Mouse (Mus musculus) midbrain, postnatal 0 days (tissue): ENCODE measurements at regions not wholly inside any gene's neighbourhood (a gene's known extent, or its start where the extent isn't known, plus 50 kb on each side); places are given as distances from the start of the nearest gene placed in this dataset.

Experiments used
- ATAC-seq: fragments of 200-750 bp; cut with Nextera tagmentation; 2 replicates; pipeline ENCODE4 v1.8.0; 2017; ENCODE audit warnings: moderate number of reproducible peaks, mild to moderate bottlenecking, moderate TSS enrichment, moderate library complexity; ENCODE audit not compliant: low FRiP score
- DNase-seq: peaks from one replicate; pipeline ENCODE4 v3.0.0-alpha.2; 2015; ENCODE audit warnings: low spot score
- H3K27ac ChIP-seq: fragments of 300-500 bp; sonication (generic); 2 replicates; pipeline ENCODE4 v1.5.1; 2014; ENCODE audit warnings: low read depth, mild to moderate bottlenecking, low read length, mixed read lengths
- H3K27me3 ChIP-seq: fragments of 300-500 bp; sonication (generic); 2 replicates; pipeline ENCODE4 v1.6.1; 2014; ENCODE audit warnings: low read length, control low read depth, mixed read lengths; ENCODE audit not compliant: insufficient read depth
- H3K36me3 ChIP-seq: fragments of 300-500 bp; sonication (generic); 2 replicates; pipeline ENCODE4 v1.6.1; 2014; ENCODE audit warnings: low read length, control low read depth, mixed read lengths; ENCODE audit not compliant: insufficient read depth
- H3K4me1 ChIP-seq: fragments of 300-500 bp; sonication (generic); 2 replicates; pipeline ENCODE4 v1.6.1; 2014; ENCODE audit warnings: mild to moderate bottlenecking, control low read depth, antibody characterized with exemption, low read length, mixed read lengths; ENCODE audit not compliant: insufficient read depth
- H3K4me2 ChIP-seq: fragments of 300-500 bp; sonication (generic); 2 replicates; pipeline ENCODE4 v1.6.1; 2014; ENCODE audit warnings: low read depth, mild to moderate bottlenecking, low read length, mixed read lengths; ENCODE audit not compliant: poor library complexity, severe bottlenecking
- H3K4me3 ChIP-seq: fragments of 300-500 bp; sonication (generic); 2 replicates; pipeline ENCODE4 v1.5.1; 2014; ENCODE audit warnings: low read depth, mild to moderate bottlenecking, low read length, moderate library complexity
- H3K9ac ChIP-seq: fragments of 300-500 bp; sonication (generic); replicated peaks from 2 replicates; pipeline ENCODE4 v1.6.1; 2014; ENCODE audit warnings: mild to moderate bottlenecking, low read length, moderate library complexity, mixed read lengths; ENCODE audit not compliant: poor library complexity, severe bottlenecking
- H3K9me3 ChIP-seq: fragments of 300-500 bp; sonication (generic); 2 replicates; pipeline ENCODE4 v1.6.1; 2016; ENCODE audit warnings: low read length, control low read depth
- CTCF ChIP-seq: IDR thresholded peaks from 2 replicates; pipeline ENCODE4 v1.5.1; 2016; ENCODE audit warnings: antibody characterized with exemption, mild to moderate bottlenecking
- WGBS: fragments of 180-500 bp; shearing (Covaris S2); extraction: QIAGEN DNeasy Blood & Tissue Kit; methylation state at CpG from one replicate; pipeline ENCODE4 v1.1.7; 2014; 5-methylcytosine and 5-hydroxymethylcytosine counted together

DNA sequence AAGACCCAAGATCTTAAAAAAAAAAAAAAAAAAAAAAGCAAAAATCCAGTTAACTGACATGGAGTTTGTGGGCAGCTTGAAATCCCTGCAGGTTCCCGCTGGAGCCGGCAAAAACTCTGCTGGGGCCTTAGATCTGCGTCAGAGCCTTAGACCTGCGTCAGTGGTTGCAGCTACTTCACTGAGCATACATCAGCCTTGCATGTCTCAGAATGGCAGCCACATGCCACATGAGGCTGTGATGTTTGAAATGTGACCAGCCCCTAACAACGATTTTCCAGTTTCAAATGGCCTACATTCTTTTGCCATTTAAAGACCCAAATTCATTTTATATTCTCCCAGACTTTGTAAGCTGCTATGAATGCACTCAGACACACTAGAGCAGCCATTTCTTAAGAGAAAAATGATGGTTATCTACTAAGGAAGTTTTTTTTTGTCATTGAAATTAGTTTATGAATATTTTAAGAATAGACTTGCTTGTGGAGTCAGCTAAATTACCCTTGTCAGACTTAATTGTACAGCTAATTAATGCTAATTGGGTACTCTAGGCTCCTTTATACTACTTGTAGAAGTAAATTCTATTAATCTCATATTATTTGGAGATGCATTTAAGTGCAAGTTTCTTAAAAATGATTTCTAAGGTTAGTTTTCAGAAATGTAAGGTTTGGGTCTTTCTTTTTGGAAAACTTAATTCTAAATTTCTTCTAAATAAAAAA lies 70.8 kb downstream of the Toporsl start:
- no peaks in the 10 kb centered on the region for H3K27me3 ChIP-seq
- H3K4me1 ChIP-seq, result no peaks in the 10 kb centered on the region
- DNase-seq (no peak), ATAC-seq (no peak)
- H3K9me3 ChIP-seq, result no peaks in the 10 kb centered on the region
- no peak for TF ChIP-seq CTCF
- WGBS, result 61% methylated on average over 5 of the region's 5 CpGs
- H3K27ac ChIP-seq, result no peak overlapping the region
- no peak overlapping the region for H3K4me3 ChIP-seq
- H3K9ac ChIP-seq, result no peak overlapping the region
- no peak overlapping the region for H3K4me2 ChIP-seq
- H3K36me3 ChIP-seq, result no peaks in the 10 kb centered on the region

DNA sequence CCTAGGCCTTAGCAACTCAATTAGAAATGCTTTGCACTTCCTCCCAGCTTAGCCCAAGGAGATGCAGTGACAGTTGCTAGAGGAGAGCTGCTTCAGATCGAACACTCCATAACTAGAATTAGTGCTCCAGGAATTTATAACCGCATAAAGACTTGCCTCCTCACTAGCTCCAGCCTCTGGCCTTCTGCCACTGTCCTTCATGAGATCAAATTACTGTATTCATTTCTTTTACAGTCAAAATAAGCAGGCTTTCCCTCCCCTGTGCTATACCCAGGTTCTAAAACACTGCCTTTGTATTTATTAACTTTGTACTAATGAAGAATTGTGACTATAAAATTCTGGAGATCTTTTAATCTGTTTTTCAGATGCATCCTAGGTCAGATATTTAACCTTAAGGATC lies 104.8 kb upstream of the Olfr275 start:
- no peak for DNase-seq
- H3K4me3 ChIP-seq, result no peak overlapping the region
- no peaks in the 10 kb centered on the region for H3K9me3 ChIP-seq
- no peak for ATAC-seq
- H3K4me2 ChIP-seq, result no peak overlapping the region
- 50% methylated on average over 2 of the region's 2 CpGs for WGBS
- H3K9ac ChIP-seq, result no peak overlapping the region
- TF ChIP-seq CTCF, result no peak
- no peaks in the 10 kb centered on the region for H3K4me1 ChIP-seq
- H3K27ac ChIP-seq, result no peak overlapping the region
- no peaks in the 10 kb centered on the region for H3K36me3 ChIP-seq
- H3K27me3 ChIP-seq, result no peaks in the 10 kb centered on the region

DNA sequence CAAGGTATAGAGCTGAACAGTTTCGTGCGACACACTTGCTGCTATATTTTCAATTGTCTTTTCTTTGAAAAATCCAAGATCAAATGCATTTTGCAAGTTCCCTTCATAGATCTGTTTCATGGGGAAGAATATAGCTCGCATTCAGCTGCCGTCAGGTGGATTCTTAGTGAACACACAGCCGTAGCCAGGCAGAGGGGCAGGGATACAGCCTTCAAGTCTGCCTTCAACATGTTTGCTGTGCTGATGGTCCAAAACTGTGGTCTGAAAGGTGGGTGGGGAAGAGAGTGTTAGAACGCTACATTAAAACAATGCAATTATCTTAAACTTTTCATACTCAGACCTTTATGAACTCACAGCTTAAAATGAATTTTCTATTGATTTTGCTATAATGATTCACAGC lies 88.2 kb upstream of the Olfr275 start:
- H3K36me3 ChIP-seq, result no peaks in the 10 kb centered on the region
- TF ChIP-seq CTCF, result no peak
- no peak overlapping the region for H3K4me2 ChIP-seq
- H3K4me3 ChIP-seq, result no peak overlapping the region
- DNase-seq (peak; percentile 30), ATAC-seq (no peak; the same call in 1 of the 2 replicates)
- H3K27me3 ChIP-seq, result no peaks in the 10 kb centered on the region
- H3K4me1 ChIP-seq, result no peaks in the 10 kb centered on the region
- WGBS, result 58% methylated on average over 6 of the region's 6 CpGs
- H3K9ac ChIP-seq, result no peak overlapping the region
- no peak overlapping the region for H3K27ac ChIP-seq
- H3K9me3 ChIP-seq, result no peaks in the 10 kb centered on the region

DNA sequence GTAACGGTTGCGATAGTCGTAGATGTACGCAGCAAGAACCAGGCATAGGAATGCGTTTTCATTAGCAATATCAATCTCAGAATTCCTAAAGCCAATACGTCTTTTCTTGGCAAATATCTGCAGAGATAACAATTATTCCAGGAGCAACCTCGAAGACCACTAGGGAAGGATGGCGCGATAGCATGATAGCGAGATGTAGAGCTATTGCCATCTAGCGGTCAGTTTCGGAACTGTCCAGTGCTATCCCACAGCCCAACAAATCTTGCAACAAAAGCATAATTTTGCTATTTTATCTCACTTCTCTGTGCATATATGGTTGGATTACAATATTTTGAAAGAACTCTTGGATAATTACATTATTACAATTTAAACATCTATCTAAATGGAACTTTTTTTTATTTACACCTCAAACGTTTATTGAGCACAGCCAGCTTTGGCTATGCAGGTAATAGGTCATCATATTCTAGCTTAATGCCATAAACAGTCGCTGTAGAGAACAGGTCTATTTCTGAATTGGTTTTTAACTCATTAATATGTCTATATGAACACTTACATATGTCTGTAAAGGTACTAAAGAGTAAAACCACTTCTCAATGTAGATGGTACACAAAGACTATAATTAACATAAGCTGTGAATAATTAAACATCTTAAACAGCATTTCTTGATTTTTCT lies 87.6 kb upstream of the Olfr275 start:
- H3K36me3 ChIP-seq, result no peaks in the 10 kb centered on the region
- H3K9me3 ChIP-seq, result no peaks in the 10 kb centered on the region
- H3K27me3 ChIP-seq, result no peaks in the 10 kb centered on the region
- no peak overlapping the region for H3K4me2 ChIP-seq
- H3K9ac ChIP-seq, result no peak overlapping the region
- ATAC-seq (peak; percentile 84), DNase-seq (peak; percentile 90)
- H3K4me1 ChIP-seq, result no peaks in the 10 kb centered on the region
- H3K4me3 ChIP-seq, result no peak overlapping the region
- peak; percentile 99 for TF ChIP-seq CTCF
- 21% methylated on average over 14 of the region's 14 CpGs for WGBS
- no peak overlapping the region for H3K27ac ChIP-seq

DNA sequence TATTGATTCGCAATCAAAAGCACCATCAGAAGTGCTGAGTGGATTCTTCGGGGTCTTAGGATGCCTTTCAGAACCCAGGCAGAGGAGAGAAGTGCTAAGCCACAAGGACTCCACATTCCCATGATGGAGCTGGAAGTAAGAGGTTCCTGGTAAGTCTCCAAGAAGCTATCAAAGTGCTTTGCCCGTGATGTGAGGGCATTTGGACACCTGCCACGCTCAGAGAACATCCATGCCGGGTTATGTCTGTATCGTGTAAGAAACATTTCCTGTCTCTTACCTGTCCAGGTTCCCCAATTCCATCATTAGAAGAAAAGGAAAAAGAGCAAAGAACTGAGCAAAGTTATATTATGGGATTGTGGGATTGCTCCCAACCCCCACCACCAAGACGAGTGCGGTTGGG lies 81.3 kb upstream of the Olfr275 start:
- ATAC-seq (no peak), DNase-seq (no peak)
- H3K36me3 ChIP-seq, result no peaks in the 10 kb centered on the region
- no peak overlapping the region for H3K4me2 ChIP-seq
- no peak overlapping the region for H3K4me3 ChIP-seq
- H3K27me3 ChIP-seq, result no peaks in the 10 kb centered on the region
- H3K9ac ChIP-seq, result no peak overlapping the region
- no peak for TF ChIP-seq CTCF
- H3K9me3 ChIP-seq, result no peaks in the 10 kb centered on the region
- WGBS, result 89% methylated on average over 8 of the region's 8 CpGs
- H3K4me1 ChIP-seq, result no peaks in the 10 kb centered on the region
- no peak overlapping the region for H3K27ac ChIP-seq
